Comparison of ENCODE assay signal across 9 mouse cellular contexts in the genomic region with DNA sequence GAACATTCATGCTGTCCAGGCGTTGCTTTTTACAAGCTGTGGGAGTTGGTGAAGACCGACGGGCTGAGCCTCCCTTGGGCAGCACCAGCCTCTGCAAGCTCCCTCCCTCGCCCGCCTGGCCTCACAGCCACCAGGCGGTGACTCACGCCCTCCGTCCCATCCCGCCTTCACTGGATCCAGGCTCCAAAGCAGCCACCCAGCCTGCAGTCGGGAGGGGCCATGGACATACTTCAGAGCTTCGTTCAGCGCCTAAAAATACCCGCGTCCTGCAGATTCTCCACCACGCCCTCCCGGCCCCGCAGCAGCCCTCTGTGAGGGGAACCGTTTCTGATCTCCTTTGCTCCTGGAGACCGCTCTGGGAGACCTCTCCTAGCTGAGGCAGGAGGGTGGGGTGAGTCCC. TPM values are rescaled to one million over a fixed set of nuclear protein-coding genes. Genes with fewer than 3 reads are reported as not detected.
DNase-seq lines count a peak whose midpoint lies in the region; ATAC-seq and TF ChIP-seq lines count a peak whose summit lies in the region.
"Had no signal": no experiment of that assay in that cellular context is flagged by ENCODE, and none has a peak within 500 bp of the region (broad histone marks: within the 10 kb centered on the region; RNA-seq: fewer than 3 reads in every experiment).

No protein-coding gene starts in this region.

- H3K4me3 ChIP-seq in cortical plate, adult 2 months (ENCODE audit: insufficient read depth, low read length): no peak overlapping the region
- peak overlapping the region; percentile 40 for H3K4me3 ChIP-seq in heart, embryonic 10.5 days
- H3K4me3 ChIP-seq in limb, embryonic 10.5 days: peak overlapping the region; percentile 28
- H3K4me3 ChIP-seq in midbrain, postnatal 0 days (ENCODE audit: low read depth, low read length): no peak overlapping the region

- H3K27ac ChIP-seq in cortical plate, adult 2 months (ENCODE audit: insufficient read depth, low read length): peak overlapping the region; percentile 39; the same call in 1 of the 2 replicates
- peak overlapping the region; percentile 90 for H3K27ac ChIP-seq in heart, embryonic 10.5 days
- peak overlapping the region; percentile 63 for H3K27ac ChIP-seq in limb, embryonic 10.5 days
- H3K27ac ChIP-seq in midbrain, postnatal 0 days (ENCODE audit: low read depth, low read length): no peak overlapping the region

- no peaks in the 10 kb centered on the region for H3K9me3 ChIP-seq in heart, embryonic 10.5 days
- no peaks in the 10 kb centered on the region for H3K9me3 ChIP-seq in limb, embryonic 10.5 days (replicated peaks)
- H3K9me3 ChIP-seq in midbrain, postnatal 0 days (ENCODE audit: low read length): no peaks in the 10 kb centered on the region

- H3K4me2 ChIP-seq in midbrain, postnatal 0 days (ENCODE audit: low read depth, low read length, poor library complexity, severe bottlenecking): no peak overlapping the region

- peaks cover 4% of the 10 kb centered on the region for H3K4me1 ChIP-seq in cortical plate, adult 2 months (ENCODE audit: control insufficient read depth, insufficient read depth, low read length)
- peaks cover 23% of the 10 kb centered on the region for H3K4me1 ChIP-seq in heart, embryonic 10.5 days
- peaks cover 20% of the 10 kb centered on the region for H3K4me1 ChIP-seq in limb, embryonic 10.5 days
- no peaks in the 10 kb centered on the region; the same call in 1 of the 2 replicates for H3K4me1 ChIP-seq in midbrain, postnatal 0 days (ENCODE audit: insufficient read depth, low read length)

- TF ChIP-seq CTCF in cortical plate, adult 2 months (IDR thresholded peaks at IDR 0.05; ENCODE audit: extremely low read depth, insufficient read depth, low read length): no peak
- TF ChIP-seq CTCF in midbrain, postnatal 0 days (IDR thresholded peaks at IDR 0.05): no peak

- TF ChIP-seq POLR2A in cortical plate, adult 2 months (IDR thresholded peaks at IDR 0.05; ENCODE audit: extremely low read depth, insufficient read depth, low read length): no peak

- 3% methylated on average over 19 of the region's 19 CpGs for WGBS in heart, embryonic 10.5 days
- 9% methylated on average over 19 of the region's 19 CpGs for WGBS in limb, embryonic 10.5 days
- 12% methylated on average over 19 of the region's 19 CpGs for WGBS in midbrain, postnatal 0 days

- no peaks in the 10 kb centered on the region for H3K27me3 ChIP-seq in heart, embryonic 10.5 days (ENCODE audit: insufficient read depth, poor library complexity, severe bottlenecking)
- no peaks in the 10 kb centered on the region for H3K27me3 ChIP-seq in limb, embryonic 10.5 days (ENCODE audit: low read depth, poor library complexity, severe bottlenecking)
- H3K27me3 ChIP-seq in midbrain, postnatal 0 days (ENCODE audit: insufficient read depth, low read length): no peaks in the 10 kb centered on the region

- ATAC-seq in midbrain, postnatal 0 days (ENCODE audit: low FRiP score): no peak

- peak; percentile 69 to 73 for DNase-seq in left cerebral cortex, postnatal 36 days (ENCODE audit: low spot score in 2 of 2)
- DNase-seq in left cerebral cortex, postnatal 4 days: no peak
- DNase-seq in heart, embryonic 10.5 days (ENCODE audit: low spot score): peak; percentile 93
- peak; percentile 66 for DNase-seq in limb, embryonic 10.5 days (ENCODE audit: low spot score)
- no peak for DNase-seq in midbrain, postnatal 0 days (ENCODE audit: low spot score)
- no peak for DNase-seq in thymus, adult 18-20 months
- DNase-seq in thymus, postnatal 14 days: no peak

- H3K36me3 ChIP-seq in heart, embryonic 10.5 days: peaks cover 33% of the 10 kb centered on the region
- peaks cover 42% of the 10 kb centered on the region for H3K36me3 ChIP-seq in limb, embryonic 10.5 days
- peaks cover 17% of the 10 kb centered on the region; the same call in 1 of the 2 replicates for H3K36me3 ChIP-seq in midbrain, postnatal 0 days (ENCODE audit: insufficient read depth, low read length)

- intact Hi-C loops in left cerebral cortex, postnatal 36 days (cut with DNase I): no loop called here
- intact Hi-C loops in left cerebral cortex, postnatal 4 days (cut with DNase I): no loop called here

- peak overlapping the region; percentile 33 for H3K9ac ChIP-seq in midbrain, postnatal 0 days (replicated peaks; ENCODE audit: low read length, poor library complexity, severe bottlenecking)

RNA-seq across cellular contexts. Expression of a gene that starts 9.1 kb away (rescaled TPM):
- 10 to 100 TPM; 59.1 to 69.8 TPM for total RNA-seq in left cerebral cortex, postnatal 36 days (2021)
- 10 to 100 TPM; 85.2 to 93.7 TPM for total RNA-seq in left cerebral cortex, postnatal 4 days (2021)
- 100 and 105 TPM in 2 replicates for polyA plus RNA-seq in cortical plate, adult 2 months (2012; rRNA removed)
- polyA plus RNA-seq in heart, embryonic 10.5 days (2016; fragmentation: Nextera tagmentation; extraction: Ambion mirVana): 344 and 410 TPM in 2 replicates
- polyA plus RNA-seq in limb, embryonic 10.5 days (2016; fragmentation: Nextera tagmentation; extraction: Ambion mirVana): 405 and 438 TPM in 2 replicates
- total RNA-seq in midbrain, postnatal 0 days (2014; rRNA removed): 140 and 312 TPM in 2 replicates
- 157 and 169 TPM in 2 replicates for polyA plus RNA-seq in midbrain, postnatal 0 days (2015; fragmentation: Nextera tagmentation; extraction: Ambion mirVana)

RNA-seq across cellular contexts. Expression of a gene that starts 16.6 kb away (rescaled TPM):
- total RNA-seq in left cerebral cortex, postnatal 36 days (2021): 100 to 1,000 TPM; 219 to 272 TPM
- 100 to 1,000 TPM; 146 to 158 TPM for total RNA-seq in left cerebral cortex, postnatal 4 days (2021)
- 223 and 226 TPM in 2 replicates for polyA plus RNA-seq in cortical plate, adult 2 months (2012; rRNA removed)
- polyA plus RNA-seq in heart, embryonic 10.5 days (2016; fragmentation: Nextera tagmentation; extraction: Ambion mirVana): 76.3 and 116 TPM in 2 replicates
- polyA plus RNA-seq in limb, embryonic 10.5 days (2016; fragmentation: Nextera tagmentation; extraction: Ambion mirVana): 69.0 and 80.6 TPM in 2 replicates
- 470 and 553 TPM in 2 replicates for total RNA-seq in midbrain, postnatal 0 days (2014; rRNA removed)
- polyA plus RNA-seq in midbrain, postnatal 0 days (2015; fragmentation: Nextera tagmentation; extraction: Ambion mirVana): 91.0 and 99.3 TPM in 2 replicates

RNA-seq across cellular contexts. Expression of a gene that starts 21.1 kb away (rescaled TPM):
- total RNA-seq in left cerebral cortex, postnatal 36 days (2021): under 1 TPM; 0.10 to 0.34 TPM
- under 1 TPM; 0.40 to 0.50 TPM for total RNA-seq in left cerebral cortex, postnatal 4 days (2021)
- 0.08 and 0.13 TPM in 2 replicates for polyA plus RNA-seq in cortical plate, adult 2 months (2012; rRNA removed)
- polyA plus RNA-seq in heart, embryonic 10.5 days (2016; fragmentation: Nextera tagmentation; extraction: Ambion mirVana): not detected in 2 replicates
- not detected in 2 replicates for polyA plus RNA-seq in limb, embryonic 10.5 days (2016; fragmentation: Nextera tagmentation; extraction: Ambion mirVana)
- total RNA-seq in midbrain, postnatal 0 days (2014; rRNA removed): 0.22 TPM in 1 of 2 replicates, not detected in the other
- 0.06 and 0.07 TPM in 2 replicates for polyA plus RNA-seq in midbrain, postnatal 0 days (2015; fragmentation: Nextera tagmentation; extraction: Ambion mirVana)

RNA-seq across cellular contexts. Expression of a gene that starts 22.0 kb away (rescaled TPM):
- 10 to 100 TPM; 11.6 to 17.2 TPM for total RNA-seq in left cerebral cortex, postnatal 36 days (2021)
- total RNA-seq in left cerebral cortex, postnatal 4 days (2021): 10 to 100 TPM; 29.7 to 30.5 TPM
- 18.1 and 19.7 TPM in 2 replicates for polyA plus RNA-seq in cortical plate, adult 2 months (2012; rRNA removed)
- polyA plus RNA-seq in heart, embryonic 10.5 days (2016; fragmentation: Nextera tagmentation; extraction: Ambion mirVana): 38.0 and 42.0 TPM in 2 replicates
- polyA plus RNA-seq in limb, embryonic 10.5 days (2016; fragmentation: Nextera tagmentation; extraction: Ambion mirVana): 44.7 and 45.0 TPM in 2 replicates
- 40.2 and 60.6 TPM in 2 replicates for total RNA-seq in midbrain, postnatal 0 days (2014; rRNA removed)
- polyA plus RNA-seq in midbrain, postnatal 0 days (2015; fragmentation: Nextera tagmentation; extraction: Ambion mirVana): 37.6 and 50.6 TPM in 2 replicates

RNA-seq across cellular contexts. Expression of a gene that starts 36.1 kb away (rescaled TPM):
- total RNA-seq in left cerebral cortex, postnatal 36 days (2021): not detected
- total RNA-seq in left cerebral cortex, postnatal 4 days (2021): not detected
- 0.09 TPM in 1 of 2 replicates, not detected in the other for polyA plus RNA-seq in cortical plate, adult 2 months (2012; rRNA removed)
- polyA plus RNA-seq in heart, embryonic 10.5 days (2016; fragmentation: Nextera tagmentation; extraction: Ambion mirVana): not detected in 2 replicates
- polyA plus RNA-seq in limb, embryonic 10.5 days (2016; fragmentation: Nextera tagmentation; extraction: Ambion mirVana): not detected in 2 replicates
- not detected in 2 replicates for total RNA-seq in midbrain, postnatal 0 days (2014; rRNA removed)
- polyA plus RNA-seq in midbrain, postnatal 0 days (2015; fragmentation: Nextera tagmentation; extraction: Ambion mirVana): not detected in 2 replicates
- polyA plus RNA-seq: brain, embryonic 14.5 days had no signal

Comparison
In these comparisons a context has a peak if more than half of its experiments do, and no peak if none do; other contexts are left out.
1. DNase-seq: peak in left cerebral cortex, postnatal 36 days (2 of 2), heart, embryonic 10.5 days (single experiment) and limb, embryonic 10.5 days (single experiment); none in left cerebral cortex, postnatal 4 days (single experiment), midbrain, postnatal 0 days (single experiment), thymus, adult 18-20 months (0 of 2) and thymus, postnatal 14 days (single experiment).
2. H3K4me3 ChIP-seq: peak in heart, embryonic 10.5 days (single experiment) and limb, embryonic 10.5 days (single experiment); none in cortical plate, adult 2 months (single experiment) and midbrain, postnatal 0 days (single experiment).